Mouse (Mus musculus) ovary, postnatal 36 days (tissue): ENCODE measurements at regions not wholly inside any gene's neighbourhood (a gene's known extent, or its start where the extent isn't known, plus 50 kb on each side); places are given as distances from the start of the nearest gene placed in this dataset.
"Not testable (repeated sequence)": the region's sequence is repeated elsewhere in the genome, so short reads cannot be mapped to it uniquely, and the experiment has no call there.

Source experiments
- DNase-seq: peaks from one replicate; pipeline ENCODE4 v3.0.0; 2022; ENCODE audit warnings: low spot score, mixed read lengths

DNA sequence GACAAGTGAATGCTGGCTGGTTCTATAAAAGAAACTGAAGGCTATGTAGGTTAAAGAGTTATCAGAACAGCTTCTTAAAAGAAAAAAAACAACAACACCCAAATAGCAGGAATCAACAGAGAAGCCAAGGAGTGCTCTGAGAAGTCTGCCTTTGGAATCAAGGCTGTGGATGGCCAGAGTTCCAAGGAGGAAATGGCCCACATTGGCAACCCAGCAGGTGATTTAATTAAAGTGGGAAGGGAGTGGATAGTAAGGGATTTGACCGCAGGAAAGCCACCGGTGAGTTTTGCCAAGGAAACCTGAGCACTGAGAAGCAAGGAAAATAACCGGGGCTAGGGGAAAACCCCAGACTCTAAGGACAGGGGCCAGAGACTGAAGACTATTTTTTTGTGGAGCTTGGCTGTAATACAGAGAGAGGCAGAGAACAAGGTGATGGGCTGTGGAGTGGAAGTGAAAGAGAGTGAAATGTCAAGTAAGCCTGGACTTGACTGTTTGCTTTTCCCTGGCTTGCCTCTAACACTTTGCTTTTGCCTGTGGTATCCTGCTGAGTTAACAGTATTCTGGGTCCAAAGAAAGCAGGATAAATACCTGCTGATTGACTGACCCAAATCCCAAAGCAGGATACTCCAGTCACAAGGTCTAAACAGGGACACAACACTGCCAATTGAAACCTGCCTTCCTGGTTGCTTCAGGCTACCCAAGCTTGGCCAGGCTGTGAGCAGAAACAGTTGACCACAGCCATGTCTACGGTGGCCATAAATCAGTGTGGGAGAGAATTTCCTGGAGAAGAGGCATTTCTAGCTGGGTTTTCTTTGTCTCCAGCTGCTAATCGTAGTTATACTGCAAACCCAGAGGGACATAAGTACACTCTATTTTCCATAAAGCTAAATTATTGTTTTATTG, 125.9 kb downstream of the Arrdc3 start:
- no peak for DNase-seq

DNA sequence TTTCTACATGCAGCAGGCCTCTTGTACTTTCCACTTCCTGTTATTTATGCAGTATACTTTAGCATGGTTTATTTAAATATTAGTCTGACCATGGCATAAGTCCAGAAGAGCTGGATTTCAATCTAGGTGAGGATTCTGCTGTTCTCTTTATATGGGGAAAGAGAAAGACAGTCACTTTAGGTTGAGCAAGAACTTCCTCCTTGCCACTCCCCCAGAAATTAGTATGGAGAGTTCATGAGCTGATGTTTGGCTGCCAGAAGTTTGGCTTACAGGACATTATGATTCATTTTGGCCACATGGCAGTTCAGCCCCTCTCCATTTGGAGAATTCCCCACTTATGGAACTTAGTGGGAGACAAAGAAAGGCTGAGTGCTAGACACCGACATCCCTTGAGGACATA, 130.8 kb downstream of the Arrdc3 start:
- no peak for DNase-seq

DNA sequence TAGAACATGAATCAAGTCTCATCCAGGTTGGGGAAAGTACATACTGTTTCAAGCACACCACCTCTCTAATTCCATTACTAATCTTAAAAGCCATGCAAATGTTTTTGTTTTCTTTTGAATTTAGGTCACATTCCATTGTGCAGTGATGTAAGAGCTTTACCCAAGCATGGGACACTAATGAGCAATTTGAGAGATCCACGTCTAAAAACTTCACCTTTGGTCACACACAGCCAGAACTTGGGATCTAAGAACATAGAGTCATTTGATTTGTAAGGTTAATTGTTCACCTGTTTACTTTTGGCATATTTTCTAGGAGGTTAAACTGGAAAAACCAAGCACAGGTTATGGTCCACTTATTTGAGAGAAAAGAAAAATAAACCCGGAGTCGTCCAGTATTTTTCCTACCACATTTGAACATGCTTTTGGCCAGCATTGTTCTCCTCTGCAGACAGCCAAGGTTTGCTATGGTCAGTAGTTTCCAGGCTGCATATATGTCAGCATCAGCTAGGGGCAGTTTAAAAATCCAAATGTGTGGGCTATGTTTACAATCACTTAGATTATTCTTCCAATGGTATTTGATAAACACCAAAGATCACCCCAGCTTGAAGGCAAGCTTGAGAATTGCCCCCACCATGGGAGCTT, 137.0 kb downstream of the Arrdc3 start:
- no peak for DNase-seq

DNA sequence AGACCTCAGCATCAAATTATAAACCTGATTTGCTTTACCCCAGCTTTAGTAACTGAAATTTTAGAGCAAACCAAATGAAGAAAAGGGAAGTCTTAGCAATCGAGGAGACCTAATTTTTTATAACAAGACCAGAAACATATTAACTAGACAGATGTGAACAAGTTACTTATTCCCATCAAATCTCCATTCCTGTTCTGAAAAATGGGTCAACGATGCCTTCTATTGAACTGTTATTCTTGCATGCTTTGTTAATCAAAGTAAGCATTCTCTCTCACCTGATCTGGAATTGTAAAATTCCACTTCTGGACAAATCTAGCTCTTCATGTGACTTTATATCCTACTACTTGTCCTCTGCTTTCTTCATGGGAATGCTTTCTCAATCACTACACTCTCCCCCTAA, 137.6 kb downstream of the Arrdc3 start:
- no peak for DNase-seq

DNA sequence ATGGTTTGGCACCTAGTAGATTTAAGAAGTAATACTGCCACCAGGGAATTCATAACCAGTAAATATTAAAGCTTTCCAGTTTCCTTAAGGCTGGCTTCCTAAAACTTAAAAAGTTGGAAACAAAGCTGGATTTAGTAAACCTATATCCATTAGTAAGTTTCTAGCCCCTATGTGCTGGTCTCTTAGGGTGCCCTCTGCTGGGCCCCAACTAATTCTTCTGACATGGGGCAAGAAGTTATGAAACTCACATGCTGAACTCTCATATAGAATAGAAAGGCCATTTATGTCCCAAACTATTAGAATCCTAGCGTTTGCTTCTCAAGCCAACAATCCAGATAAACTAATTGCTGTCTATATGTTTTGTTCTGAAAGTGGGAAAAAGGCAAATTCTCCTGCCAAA, 139.2 kb downstream of the Arrdc3 start:
- DNase-seq, result no peak

DNA sequence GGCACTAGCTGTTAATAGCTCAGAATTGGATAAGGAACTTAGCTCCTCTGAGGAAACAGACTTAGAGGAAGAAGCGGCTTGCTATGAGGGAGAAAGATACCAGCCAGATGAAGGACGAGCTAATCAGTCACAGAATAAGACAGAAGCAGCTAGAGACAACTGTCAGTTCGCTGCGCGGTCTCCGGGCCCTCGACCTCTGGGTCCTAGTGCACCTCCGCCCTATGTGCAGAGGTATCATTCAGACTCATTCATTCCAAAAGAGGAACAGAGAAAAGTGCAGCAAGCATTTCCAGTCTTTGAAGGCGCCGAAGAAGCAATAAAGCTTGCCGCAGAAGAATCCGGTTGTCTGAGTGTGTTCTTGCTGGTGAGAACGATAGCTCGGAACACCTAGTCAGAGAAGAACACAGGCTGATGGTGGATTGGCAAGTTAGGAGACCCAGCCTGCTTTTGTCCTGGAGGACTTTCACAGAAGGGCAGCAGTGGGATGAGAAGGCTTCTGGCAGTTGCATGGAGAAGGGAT, 142.1 kb downstream of the Arrdc3 start:
- not testable (repeated sequence) for DNase-seq

DNA sequence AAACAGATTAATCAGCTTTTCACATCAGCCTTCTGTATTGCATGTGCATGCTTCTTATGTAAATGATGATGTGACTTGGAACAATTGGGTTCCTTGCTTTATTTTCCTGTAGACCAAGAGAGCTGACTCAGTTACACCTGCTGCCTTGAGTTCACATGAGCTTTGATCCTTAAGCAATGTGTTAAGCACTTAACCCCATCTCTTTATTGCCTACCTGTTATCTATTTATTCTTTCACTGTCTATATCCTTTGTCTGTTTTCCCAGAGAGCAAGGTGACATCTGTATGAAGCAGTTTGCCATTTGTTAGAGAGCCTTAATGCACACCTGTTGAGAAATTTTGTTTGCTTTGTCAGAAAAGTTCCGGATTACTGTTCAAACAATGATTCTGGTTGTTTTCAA, 154.1 kb downstream of the Arrdc3 start:
- DNase-seq, result no peak

DNA sequence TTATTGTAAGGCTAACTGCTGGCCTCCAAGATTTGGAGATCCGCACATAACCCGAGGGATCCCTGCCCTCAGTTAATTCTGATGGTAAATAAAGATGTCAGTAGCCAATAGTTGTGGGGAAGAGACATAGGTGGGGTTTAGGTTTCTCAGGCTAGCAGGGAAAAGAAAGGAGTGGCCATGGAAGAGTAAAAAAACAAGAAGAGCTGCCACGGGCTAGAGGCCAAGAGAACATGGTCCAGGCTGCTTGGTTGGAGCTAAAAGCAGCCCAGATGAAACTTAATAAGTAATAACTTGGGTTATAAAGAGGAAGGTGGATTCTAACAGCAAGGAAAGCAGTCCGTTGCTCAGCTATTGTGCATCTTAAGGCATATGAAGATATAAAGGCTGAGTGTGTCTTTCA, 155.6 kb downstream of the Arrdc3 start:
- DNase-seq, result no peak

DNA sequence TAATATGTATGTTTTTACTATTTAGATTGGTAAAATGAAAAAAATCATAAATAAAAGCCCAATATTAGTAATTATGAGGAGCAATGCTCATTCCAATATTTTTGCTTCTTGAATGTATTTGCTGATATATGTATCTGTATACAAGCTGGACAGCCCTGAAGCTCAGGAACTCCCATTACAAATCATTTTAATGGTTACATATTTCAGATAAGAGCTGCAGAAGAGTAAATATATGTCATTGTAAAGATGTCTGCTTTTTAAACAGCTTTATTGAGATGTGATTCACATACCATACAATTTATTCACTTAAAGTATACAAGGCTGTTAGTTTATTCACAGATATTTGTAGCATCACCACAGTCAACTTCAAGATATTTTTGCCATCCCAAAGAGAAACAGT, 157.3 kb downstream of the Arrdc3 start:
- DNase-seq, result no peak

DNA sequence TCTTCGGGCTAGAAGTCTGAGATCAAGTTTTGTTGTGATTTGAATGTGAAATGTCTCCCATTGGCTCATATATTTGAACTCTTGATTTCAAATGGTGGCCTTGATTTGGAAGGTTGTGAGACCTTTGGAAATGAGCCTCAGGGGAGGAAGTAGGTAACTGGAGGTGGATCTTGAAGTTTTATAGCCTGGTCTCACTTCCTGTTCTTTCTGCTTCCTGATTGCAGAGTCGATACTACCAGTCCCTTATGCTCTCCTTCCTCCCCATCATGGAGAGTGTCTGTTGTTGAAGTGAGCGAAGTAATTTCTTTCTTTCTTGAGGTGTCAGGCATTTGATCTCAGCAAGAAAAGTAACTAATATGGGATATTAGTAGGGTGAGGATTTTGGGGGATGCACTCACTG, 158.5 kb downstream of the Arrdc3 start:
- no peak for DNase-seq
